Mouse (Mus musculus) forebrain, embryonic 13.5 days (tissue): Measurements from ENCODE around the gene 1700001C19Rik. TPM values are rescaled to one million over a fixed set of nuclear protein-coding genes. Genes with fewer than 3 reads are reported as not detected.

Source experiments
- polyA plus RNA-seq: library from polyadenylated mRNA; unstranded; fragments of >200 nt; fragmentation: Nextera tagmentation; extraction: Ambion mirVana; gene quantifications from 2 replicates; pipeline ENCODE4 v1.2.1, GENCODE M21; 2015

The 1700001C19Rik gene
- polyA plus RNA-seq, 1 experiment from 2014 or later, result 0.28 TPM

Other genes starting within 250 kb of the 1700001C19Rik start
- gene Mrps10, start 68.5 kb downstream of the 1700001C19Rik start, polyA plus RNA-seq, result 74.0 and 78.7 TPM in 2 replicates
- gene Guca1b, start 52.0 kb downstream of the 1700001C19Rik start, polyA plus RNA-seq, result 0.20 and 0.36 TPM in 2 replicates
- gene Guca1a, start 36.8 kb downstream of the 1700001C19Rik start, polyA plus RNA-seq, result 0.26 and 0.28 TPM in 2 replicates
- 0.13 and 0.16 TPM in 2 replicates for gene AI661453, start 761 bp downstream of the 1700001C19Rik start, polyA plus RNA-seq
- 26.5 and 31.0 TPM in 2 replicates for gene Taf8, start 64.9 kb upstream of the 1700001C19Rik start, polyA plus RNA-seq
- gene Ccnd3, start 67.7 kb upstream of the 1700001C19Rik start, polyA plus RNA-seq, result 67.6 and 75.8 TPM in 2 replicates
- 29.7 and 33.2 TPM in 2 replicates for gene Bysl, start 174.1 kb upstream of the 1700001C19Rik start, polyA plus RNA-seq
- gene Med20, start 174.2 kb upstream of the 1700001C19Rik start, polyA plus RNA-seq, result 42.6 and 45.2 TPM in 2 replicates
- gene Gm20517, start 174.2 kb upstream of the 1700001C19Rik start, polyA plus RNA-seq, result 1.7 and 3.0 TPM in 2 replicates
- 10.2 and 11.2 TPM in 2 replicates for gene Usp49, start 193.3 kb upstream of the 1700001C19Rik start, polyA plus RNA-seq